Mouse (Mus musculus) retina, postnatal 1 day (tissue): ENCODE data around the gene Mrgprf.

Experiments used
- DNase-seq: peaks from one replicate; pipeline ENCODE4 v3.0.0-alpha.2; 2012

The Mrgprf gene

GRCm38 (mm10) chr7:145300321-145301007, at the start of gene Mrgprf:
TSS of gene Mrgprf (plus strand) at chr7:145300828.
- DNase-seq = no peak

GRCm38 (mm10) chr7:145252715-145253476, 47.7 kb upstream of the Mrgprf start:
- DNase-seq = peak; percentile 86

GRCm38 (mm10) chr7:145253986-145254630, 46.5 kb upstream of the Mrgprf start:
- no peak for DNase-seq

- DNase-seq = no peak
Observed at GRCm38 (mm10) chr7:145256092-145256491, 44.5 kb upstream of the Mrgprf start.

- DNase-seq = no peak
Observed at GRCm38 (mm10) chr7:145264202-145264601, 36.4 kb upstream of the Mrgprf start.

- no peak for DNase-seq
Observed at GRCm38 (mm10) chr7:145266011-145266410, 34.6 kb upstream of the Mrgprf start.

GRCm38 (mm10) chr7:145268890-145269289, 31.7 kb upstream of the Mrgprf start:
- DNase-seq = no peak

- DNase-seq = no peak
Observed at GRCm38 (mm10) chr7:145270955-145271354, 29.7 kb upstream of the Mrgprf start.

- no peak for DNase-seq
Observed at GRCm38 (mm10) chr7:145275488-145275887, 25.1 kb upstream of the Mrgprf start.

- no peak for DNase-seq
Observed at GRCm38 (mm10) chr7:145281396-145281795, 19.2 kb upstream of the Mrgprf start.

- DNase-seq = peak; percentile 38
Observed at GRCm38 (mm10) chr7:145283041-145283440, 17.6 kb upstream of the Mrgprf start.

GRCm38 (mm10) chr7:145283487-145284187, 17.0 kb upstream of the Mrgprf start, which contains the start of gene Tpcn2:
TSS of gene Tpcn2 (minus strand) at chr7:145284011.
- DNase-seq = peak; percentile 95

- no peak for DNase-seq
Observed at GRCm38 (mm10) chr7:145284293-145284692, 16.3 kb upstream of the Mrgprf start.

- DNase-seq = no peak
Observed at GRCm38 (mm10) chr7:145285476-145285875, 15.2 kb upstream of the Mrgprf start.

GRCm38 (mm10) chr7:145287410-145287809, 13.2 kb upstream of the Mrgprf start:
- DNase-seq = no peak

- DNase-seq = peak; percentile 54
Observed at GRCm38 (mm10) chr7:145289302-145289701, 11.3 kb upstream of the Mrgprf start.

- DNase-seq = no peak
Observed at GRCm38 (mm10) chr7:145291847-145292246, 8.8 kb upstream of the Mrgprf start.

GRCm38 (mm10) chr7:145292726-145293125, 7.9 kb upstream of the Mrgprf start:
- no peak for DNase-seq

- DNase-seq = no peak
Observed at GRCm38 (mm10) chr7:145293859-145294258, 6.8 kb upstream of the Mrgprf start.

- no peak for DNase-seq
Observed at GRCm38 (mm10) chr7:145298666-145299490, 1.8 kb upstream of the Mrgprf start.

GRCm38 (mm10) chr7:145299562-145300320, 887 bp upstream of the Mrgprf start:
- DNase-seq = no peak
